Mouse (Mus musculus) B cell, adult 2 months (primary cell): ENCODE results near the gene Pabpc5.

ENCODE experiments used
- DNase-seq, 2 experiments: peaks; one replicate each; pipeline ENCODE4 v3.0.0; 2022

Pabpc5 gene

GRCm38 (mm10) chrX:119927081-119927571 lies at the start of gene Pabpc5:
TSS of gene Pabpc5 (plus strand) at chrX:119927196.
- DNase-seq: no peak

GRCm38 (mm10) chrX:119886957-119887593 lies 39.9 kb upstream of the Pabpc5 start:
- DNase-seq: no peak

- DNase-seq: no peak
Observed at GRCm38 (mm10) chrX:119888326-119888920, 38.6 kb upstream of the Pabpc5 start.

- DNase-seq: no peak
Observed at GRCm38 (mm10) chrX:119927852-119928251, 856 bp downstream of the Pabpc5 start.
